Mouse (Mus musculus): ENCODE measurements at regions not wholly inside any gene's neighbourhood (a gene's known extent, or its start where the extent isn't known, plus 50 kb on each side); places are given as distances from the start of the nearest gene placed in this dataset.
A peak's percentile ranks its signal among the peaks of the same experiment; 100 is the strongest.

DNA sequence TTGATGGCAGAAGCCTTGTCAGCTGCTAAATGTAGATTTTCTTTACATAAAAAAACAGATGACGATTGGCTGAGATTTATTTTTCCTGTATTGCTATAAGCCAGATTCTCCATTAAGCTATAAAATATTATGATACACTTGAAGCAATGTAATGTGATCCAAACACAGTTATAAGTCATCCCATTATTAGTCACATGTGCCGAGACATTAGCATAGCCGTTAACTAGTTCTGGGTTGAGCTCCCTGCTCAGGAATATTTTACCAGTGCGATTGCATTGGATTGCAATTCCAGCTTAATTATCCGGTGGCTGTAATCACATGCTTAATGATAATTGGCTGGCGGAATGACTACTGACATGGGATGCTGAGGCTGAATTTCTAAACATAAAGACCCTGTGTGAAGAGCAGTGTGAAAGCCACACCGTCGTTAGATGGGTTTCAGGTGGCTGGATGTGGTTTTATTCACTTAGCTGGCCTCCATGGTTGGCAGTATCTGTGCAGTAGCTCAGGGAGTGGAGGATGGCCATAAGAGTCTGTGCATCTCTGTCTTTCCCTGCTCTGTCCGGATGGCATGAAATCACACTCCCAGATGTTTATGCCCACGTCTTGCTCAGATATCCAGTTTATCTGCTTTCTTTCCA, 344.7 kb downstream of the Slc4a3 start:
- DNase-seq: no peak

DNA sequence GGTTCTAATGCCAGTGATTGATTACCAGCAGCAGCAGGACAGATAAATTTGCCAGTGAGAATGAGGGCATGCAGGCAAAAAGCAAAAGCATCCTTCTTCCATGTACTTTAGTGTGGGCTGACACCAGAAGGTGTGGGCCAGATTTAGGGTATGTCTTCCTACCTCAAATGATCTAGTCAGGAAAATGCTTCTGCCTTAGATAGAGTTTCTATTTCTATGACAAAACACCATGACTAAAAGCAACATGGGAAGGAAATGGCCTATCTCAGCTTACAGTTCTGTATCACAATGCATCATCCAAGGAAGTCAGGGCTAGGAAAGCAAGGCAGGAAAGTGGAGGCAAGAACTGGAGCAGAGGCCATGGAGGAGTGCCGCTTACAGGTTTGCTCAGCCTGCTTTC, 349.5 kb downstream of the Slc4a3 start:
- DNase-seq: no peak

DNA sequence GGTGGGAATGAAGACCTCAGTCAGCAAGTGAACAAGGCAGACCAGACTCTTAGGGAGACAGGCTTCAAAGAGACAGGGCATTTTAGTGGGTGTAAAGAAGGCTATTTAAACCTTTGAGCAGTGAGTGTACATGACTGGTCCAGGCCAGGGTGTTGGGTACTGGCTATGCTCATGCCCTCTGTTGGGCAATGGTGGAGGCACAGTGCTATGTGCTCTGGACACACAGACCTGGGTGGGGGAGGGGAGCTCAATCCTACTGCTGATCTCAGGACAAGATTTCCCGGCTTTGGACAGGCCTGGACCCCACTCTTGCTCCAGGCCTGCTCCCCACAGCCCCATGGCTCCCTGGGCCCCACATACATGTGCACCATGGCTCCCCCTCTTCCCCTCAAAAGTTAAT, 355.1 kb downstream of the Slc4a3 start:
- DNase-seq: no peak

DNA sequence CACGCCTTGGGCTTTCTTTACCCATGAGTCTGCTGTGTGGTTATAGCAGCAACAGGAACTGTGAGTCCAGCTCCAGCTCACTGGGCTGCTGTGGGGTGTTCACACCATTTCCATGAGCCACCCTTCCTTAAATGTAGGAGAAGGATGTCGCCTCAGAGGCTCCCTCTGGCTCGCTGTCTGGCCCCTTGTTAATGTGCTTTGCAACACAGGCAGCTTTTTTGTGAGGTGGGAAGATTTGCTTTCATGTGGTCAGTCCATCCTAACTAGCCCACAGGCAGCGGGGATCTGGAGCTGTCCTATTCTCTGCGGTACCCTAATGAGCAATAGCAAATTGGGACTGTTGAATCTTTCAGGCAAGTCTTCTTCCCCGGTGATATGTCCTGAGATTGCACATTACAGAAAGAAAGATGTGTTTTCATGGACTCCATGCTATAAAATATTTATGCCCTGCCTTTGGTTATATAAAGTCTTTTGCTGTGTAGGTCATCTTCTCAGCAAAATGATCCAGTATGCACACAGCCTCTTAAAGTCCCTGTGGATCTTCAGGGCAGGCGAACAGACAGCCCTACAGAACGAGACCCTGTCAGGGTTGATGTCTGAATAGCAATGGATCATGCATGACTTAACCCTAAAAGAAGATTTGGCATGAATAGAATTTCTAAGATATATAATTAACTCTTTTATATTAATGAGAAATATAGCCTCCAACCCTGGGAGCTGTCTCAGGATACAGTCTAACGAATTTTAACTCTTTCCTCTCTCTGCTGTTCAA, 359.8 kb downstream of the Slc4a3 start:
- DNase-seq: no peak

DNA sequence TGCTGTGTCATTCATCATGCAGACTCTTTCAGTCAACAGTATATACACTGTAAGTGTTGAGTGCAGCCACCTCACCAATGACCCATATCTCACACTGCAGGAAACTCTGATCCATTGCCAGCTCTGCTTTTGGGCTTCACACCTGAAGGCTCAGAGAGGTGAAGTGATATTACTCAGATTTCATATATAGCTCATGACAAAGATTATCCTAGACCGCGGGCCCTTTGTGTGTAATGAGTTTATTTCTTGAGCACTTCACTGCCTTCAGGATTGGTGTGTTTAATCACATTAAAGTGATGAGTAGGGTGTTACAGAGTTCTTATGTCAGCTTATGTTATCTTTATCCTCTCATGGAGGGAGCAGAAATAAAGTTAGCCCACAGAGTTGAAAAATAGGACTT, 369.2 kb downstream of the Slc4a3 start:
- DNase-seq: no peak

DNA sequence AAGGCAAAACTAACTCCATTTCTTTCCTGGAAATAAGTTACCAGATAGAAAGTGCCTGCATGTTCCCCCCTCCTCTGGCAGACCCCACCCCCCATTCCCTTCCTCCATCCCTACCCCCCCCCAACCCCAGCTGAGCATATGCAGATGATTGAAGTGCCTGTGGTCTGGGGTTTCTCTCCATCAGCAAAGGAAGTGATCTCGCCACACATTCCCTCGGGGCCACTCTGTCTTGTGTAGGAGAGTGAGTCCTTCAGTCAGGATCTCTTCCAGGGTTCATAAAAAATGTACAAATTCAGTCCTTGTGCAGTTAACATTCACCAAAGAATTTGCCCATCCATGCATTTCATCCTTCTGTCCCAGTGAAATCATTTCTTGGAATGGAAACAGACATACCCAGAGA, 370.1 kb downstream of the Slc4a3 start:
- DNase-seq: no peak

DNA sequence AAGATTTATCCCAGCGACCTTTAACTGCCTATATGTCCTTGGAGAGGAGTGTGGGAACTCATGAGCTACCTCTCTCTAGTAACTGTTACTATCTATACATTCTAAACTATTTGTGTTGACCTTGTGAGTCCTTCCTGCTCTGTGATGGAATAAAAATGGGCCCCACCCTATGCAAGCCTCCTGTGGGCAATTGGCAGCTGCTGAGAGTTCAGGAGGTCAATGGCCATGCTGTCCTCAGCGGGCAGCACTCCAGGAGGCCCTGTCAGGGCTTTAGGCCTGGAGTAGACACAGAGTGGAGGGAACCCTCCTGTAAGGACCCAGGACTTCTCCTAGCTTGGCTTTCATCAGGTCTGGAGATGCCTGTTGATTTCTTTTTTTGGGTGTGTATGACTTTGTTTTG, 373.1 kb downstream of the Slc4a3 start:
- DNase-seq: no peak

DNA sequence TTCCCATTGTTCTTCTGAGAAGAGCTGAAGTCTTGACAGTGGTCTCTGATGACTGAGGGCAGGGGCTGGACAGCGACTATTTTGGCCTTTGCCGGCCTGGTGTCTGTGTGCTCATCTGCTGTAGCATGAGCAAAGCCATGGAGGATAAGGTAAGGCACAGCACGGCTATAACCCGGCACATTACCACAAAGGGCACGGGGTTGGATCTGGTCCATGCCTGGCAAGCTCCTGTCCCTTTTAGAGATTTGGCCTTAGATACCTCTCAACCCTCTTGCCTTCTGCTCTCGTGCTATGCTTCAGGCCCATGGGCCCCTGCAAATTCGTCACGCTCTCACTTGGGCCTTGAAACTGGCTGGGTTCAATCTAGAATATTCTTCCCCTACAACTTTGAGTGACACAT, 379.0 kb downstream of the Slc4a3 start:
- no peak for DNase-seq

DNA sequence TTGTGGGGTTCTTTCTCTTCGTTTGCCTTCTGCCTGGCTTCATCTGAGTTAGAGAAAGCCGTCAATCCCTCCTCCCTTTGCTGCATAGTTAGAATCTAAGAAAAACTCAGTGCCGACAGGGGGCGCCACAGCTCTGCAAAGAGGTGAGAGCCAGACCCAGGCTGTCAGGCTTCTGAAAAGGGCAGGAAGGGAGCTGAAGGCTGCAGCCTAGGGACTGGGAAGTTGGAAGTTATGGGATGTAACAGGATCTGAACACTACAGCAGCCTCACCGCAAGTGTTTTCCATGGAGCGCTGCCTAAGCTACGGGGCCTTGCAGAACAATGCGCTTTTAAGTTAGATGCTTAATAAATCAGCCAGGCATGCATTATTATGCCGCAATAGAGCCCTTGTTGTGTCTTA, 379.7 kb downstream of the Slc4a3 start:
- DNase-seq: peak; percentile 96

DNA sequence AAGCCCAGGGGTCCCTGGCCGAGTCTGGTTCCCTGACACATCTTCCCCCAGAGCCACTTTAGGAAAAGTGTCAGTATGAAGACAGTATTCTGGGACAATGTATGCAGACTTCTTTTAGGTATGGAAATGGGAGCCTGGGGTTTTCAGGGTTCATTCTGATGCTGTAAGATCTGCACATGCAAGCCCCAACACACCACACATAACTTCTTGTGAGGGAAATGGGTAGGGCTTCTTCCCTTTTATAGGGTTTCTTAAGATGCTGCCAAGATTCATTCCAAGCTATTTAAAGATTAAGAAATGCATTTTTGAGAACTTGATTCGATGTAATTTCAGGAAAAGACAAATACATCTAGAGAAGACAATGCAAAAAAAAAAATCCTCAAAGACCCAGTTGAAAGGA, 385.8 kb downstream of the Slc4a3 start:
- no peak for DNase-seq

DNA sequence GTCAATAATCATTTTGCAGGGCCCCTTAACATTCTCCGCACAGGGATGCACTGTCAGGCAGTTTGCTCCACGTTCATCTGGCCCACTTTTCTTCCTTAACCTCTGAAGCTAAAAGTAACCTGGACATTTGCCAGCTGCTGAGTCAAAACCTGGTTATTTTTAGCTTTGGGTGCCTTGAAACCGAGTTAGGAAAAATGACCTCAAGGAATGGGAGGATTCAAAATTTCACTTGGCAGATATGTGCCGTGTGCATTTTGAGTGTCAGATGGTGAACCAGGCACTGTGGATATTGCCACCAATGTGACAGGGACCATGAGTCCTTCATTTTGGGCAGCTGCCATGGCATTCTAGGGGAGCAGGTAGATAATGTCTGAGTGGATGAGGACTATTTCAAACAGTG, 387.8 kb downstream of the Slc4a3 start:
- peak; percentile 32 for DNase-seq

DNA sequence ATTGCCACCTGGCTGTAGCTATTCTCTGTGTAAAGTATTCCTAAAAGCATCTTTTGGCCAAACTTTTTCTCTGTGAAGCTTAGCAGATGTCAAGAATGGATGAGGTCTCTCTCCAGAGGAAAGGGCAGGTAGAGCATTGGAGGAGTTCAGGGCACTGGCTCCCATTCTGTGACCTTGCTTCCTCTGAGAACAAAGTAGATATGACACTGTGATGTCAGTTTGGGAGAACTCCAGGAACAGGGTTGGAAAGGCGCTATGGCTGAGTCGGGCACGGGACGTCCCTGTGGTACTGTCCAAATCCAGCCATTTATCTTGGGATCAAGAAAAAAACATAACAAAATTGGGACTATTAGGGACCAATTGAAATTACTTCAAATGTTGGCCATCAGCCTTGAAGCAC, 388.7 kb downstream of the Slc4a3 start:
- DNase-seq: no peak

DNA sequence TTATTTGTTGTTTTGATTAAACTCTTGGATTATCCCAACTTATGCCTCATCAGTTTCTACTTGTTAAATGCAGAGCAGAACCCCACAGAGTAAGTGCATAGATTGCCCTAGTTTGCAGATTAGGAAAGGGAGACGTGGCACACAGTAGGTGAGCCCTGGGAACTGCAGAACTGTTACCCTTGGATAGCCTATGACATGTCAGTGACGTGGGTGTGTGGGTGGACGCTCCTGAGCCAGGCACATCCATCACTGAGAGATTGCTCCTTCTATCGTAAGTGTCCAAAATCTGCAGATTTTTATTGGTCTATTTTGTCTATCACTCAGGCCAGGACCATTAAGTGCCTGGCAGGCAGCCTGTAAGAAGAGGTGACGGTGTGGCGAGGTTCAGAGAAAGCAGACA, 389.8 kb downstream of the Slc4a3 start:
- DNase-seq: no peak

DNA sequence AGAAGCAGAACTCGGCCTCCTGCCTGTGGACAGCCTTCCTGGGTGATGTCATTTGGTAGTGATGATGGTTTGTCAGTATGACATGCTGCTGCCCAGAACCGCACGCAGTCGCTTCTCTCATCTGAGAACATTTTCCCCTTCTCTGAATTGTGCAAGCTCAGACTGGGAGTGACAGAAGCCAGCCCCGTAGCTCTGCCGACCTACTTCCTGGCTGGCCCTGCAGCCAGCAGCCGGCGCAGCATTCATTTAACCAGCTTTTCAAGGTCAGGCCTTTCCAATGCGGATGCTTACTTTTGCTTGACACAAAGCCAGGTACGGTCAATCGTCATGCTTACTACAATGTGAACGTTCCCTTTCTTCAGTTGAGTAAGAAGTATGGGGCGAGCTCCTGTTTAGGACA, 390.5 kb downstream of the Slc4a3 start:
- peak; percentile 6 for DNase-seq

DNA sequence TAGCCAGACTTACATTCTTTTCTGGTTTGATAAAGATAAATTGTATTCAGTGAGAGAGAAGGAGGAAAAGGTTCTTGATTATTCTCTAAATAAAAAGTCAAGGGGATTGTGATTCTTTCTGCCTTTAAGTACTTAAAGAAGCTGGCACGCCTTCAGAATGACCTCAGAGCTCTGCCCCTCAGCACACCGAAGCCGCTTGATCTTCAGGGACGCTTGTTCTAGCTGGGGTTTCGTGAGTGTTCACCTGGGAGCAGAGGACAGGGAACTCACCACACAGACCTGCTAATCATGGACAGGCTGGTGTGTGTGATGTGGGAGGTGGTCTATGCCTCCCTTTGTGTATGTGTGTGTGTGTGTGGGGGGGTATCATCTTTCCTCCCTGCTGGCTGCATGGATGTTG, 391.3 kb downstream of the Slc4a3 start:
- DNase-seq: no peak

DNA sequence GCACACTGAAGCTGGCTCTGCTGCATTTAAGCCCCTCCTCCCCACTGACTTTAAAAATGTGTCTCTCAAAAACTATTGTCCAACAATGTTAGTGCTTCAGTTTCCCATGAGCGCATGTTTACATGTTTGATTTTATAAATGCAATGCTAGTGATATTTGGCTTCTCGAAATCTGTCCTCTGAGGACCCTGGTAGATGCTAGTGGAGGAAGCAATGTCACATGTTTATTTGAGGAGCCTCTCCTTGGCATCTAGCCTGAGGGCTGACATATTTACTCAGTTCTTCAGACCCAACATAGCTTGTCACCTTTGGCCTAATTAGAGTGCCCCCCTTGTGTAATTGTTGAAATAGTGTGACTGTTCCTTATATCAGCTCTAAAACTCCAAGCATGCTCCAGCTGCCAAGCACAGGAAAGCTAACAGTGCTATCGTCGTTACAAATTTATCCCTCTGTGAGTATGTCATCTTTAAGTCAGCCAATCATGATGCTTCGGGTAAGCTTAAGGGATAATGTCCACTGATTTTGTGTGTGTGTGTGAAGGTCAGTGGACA, 400.3 kb downstream of the Slc4a3 start:
- DNase-seq: no peak

DNA sequence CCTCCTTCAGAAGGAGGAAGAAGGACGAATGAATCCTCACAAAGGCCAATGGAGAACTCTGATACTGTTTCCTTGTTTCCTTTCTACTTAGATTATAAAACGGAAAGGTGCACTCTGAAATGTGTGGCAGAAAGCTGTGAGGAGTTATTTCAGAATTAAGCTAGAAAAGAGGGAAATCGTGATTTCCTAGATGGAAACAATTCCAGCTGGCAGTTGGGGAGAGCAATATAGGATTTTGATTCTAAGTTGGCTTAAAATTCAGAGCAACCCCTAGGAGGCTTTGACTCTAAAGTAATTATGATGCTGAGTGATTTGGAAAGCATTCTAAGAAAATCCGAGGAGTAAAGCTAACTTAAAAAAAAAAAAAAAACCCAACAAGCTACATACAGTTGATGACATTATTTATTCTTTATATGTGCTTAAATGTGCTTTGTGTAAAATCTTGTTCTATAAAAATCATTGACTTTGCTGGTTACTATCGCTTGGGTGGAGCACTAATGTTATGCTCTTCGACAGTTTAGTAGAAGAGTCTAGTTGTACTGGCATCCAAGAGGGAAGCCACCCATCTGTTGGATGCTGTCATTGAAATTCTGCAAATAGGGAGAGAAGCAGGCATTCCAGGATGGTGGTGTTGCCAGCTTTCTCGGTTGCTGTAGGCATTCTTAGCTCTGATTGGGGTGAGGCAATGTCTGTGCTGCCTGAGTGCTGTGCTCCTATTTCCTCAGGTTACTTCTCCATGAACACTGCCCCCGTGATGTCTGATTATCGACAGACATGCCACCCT, 432.3 kb downstream of the Slc4a3 start:
- DNase-seq: no peak

DNA sequence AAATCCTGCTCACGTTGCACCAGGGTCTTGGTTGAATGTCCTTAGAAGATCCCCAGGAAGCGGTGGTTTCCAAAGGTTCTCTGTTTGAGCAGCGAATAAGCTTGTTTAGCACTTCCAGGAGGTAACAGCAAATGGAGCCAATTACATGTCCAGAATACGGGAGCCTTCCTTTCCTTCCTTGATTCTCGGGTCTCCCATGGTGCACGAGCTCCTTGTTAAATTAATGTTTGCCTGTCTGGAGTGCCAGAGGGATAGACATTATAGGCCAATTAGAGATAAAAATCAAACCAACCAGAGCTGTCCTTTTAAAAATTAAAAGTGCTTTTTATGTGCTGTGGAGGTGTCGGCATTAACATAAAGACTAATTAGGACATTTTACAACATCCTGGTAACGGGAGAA, 437.0 kb downstream of the Slc4a3 start:
- DNase-seq: no peak

DNA sequence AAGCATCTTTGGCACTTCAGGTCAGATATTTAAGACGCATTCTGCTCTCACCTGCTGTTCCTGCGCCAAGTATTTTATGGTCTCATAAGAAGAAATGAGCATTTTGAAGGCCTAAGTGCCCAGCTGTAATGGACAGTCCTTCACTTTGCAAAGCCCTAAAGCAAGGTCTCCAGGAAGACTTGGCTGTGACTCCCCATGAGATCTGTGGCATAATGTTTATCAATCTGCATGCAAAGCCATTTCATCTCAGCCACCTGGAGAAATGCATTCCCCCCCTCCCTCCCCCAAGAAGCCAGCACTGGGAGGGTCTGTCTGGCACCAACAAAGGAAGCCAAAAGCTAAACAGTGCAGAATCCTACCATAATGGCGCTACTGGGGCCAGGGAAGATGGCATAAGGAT, 437.4 kb downstream of the Slc4a3 start:
- no peak for DNase-seq

DNA sequence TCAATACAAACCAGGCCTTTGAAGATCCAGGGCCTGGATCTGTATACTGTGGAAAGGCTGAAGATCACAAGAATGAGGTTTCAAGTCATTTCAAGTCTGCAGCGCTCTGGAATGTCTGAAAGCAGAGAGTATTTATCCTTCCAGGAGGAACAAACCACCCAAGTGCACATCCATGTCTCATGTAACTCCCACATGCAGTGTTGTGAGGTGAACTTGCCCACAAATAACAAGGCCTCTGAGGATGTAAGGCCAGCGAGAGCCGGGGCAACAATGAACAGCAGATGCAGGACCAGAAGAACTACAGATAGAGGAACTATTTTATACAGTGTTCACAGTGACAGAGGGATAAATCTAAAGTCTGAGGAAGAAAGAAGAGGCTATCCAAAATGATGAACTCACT, 442.4 kb downstream of the Slc4a3 start:
- no peak for DNase-seq

DNA sequence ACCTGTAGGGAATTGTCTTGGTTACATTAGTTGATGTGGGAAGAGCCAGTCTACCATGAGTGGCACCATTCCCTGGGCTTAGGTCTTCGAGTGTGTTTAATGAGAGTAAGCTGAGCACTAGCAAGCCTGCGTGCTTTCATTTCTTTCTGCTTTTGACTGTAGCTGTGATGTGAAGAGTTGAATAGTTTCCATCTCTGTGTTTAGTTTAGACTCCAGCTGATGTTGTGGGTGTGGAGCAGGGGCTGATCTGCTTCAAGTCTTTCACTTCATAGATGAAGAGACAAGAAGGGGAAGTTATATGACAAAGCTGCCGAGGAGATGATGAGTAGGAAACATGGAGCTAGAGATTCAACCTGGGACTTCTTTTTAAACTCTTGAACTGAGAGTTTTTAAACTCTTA, 446.0 kb downstream of the Slc4a3 start:
- no peak for DNase-seq

DNA sequence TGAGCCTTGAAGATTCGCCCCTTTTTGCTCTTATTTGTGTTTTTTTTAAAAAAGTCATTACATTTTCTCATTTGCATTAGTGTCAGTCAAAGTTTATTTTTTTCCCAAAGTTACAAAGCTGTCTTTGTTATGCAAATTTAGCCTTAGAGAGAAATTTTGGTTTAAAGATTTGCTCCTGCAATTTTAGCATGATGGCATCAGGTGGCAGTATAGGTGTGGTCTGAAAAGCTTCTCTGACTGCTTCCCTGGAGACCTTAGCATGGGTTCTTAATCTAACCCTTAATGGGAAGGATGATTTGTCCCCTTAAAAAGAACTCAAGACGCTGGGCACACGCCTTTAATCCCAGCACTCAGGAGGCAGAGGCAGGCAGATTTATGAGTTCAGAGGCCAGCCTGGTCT, 451.2 kb downstream of the Slc4a3 start:
- DNase-seq: no peak

DNA sequence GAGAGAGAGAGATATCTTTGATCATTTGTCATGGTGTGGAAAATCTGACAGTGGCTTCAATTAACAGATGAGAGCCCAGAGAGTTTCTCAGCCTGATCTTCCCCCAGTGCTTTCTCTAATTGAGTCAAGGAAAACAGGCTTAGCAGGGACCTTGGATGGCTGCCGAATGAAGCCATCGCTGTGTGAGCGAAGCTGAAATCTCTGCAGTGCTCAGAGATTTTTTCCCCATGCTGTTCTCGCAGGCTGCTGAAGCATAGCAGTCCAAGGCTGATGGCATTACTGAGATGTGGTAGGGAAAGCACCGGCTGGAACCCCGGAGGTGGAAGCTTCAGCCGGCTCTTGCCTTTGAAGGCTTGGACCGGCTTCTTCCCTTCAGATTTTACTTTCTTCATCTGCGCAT, 455.1 kb downstream of the Slc4a3 start:
- DNase-seq: peak; percentile 61
